Mouse (Mus musculus) stomach, embryonic 15.5 days (tissue): Measurements from ENCODE around the gene Zfp423. TPM values are rescaled to one million over a fixed set of nuclear protein-coding genes. Genes with fewer than 3 reads are reported as not detected.
A peak's percentile ranks its signal among the peaks of the same experiment; 100 is the strongest.

Experiments used
- ATAC-seq: fragments of 200-750 bp; cut with Nextera tagmentation; 2 replicates; pipeline ENCODE4 v1.8.0; 2017; ENCODE audit warnings: low read depth, moderate number of reproducible peaks, moderate TSS enrichment; ENCODE audit not compliant: insufficient read depth, low FRiP score
- H3K27ac ChIP-seq: fragments of 300-500 bp; sonication (generic); 2 replicates; pipeline ENCODE4 v1.5.1; 2015; ENCODE audit warnings: mild to moderate bottlenecking, inconsistent platforms
- H3K27me3 ChIP-seq: fragments of 300-500 bp; sonication (generic); replicated peaks from 2 replicates; pipeline ENCODE4 v1.6.1; 2015; ENCODE audit warnings: inconsistent platforms
- H3K36me3 ChIP-seq: fragments of 300-500 bp; sonication (generic); 2 replicates; pipeline ENCODE4 v1.6.1; 2015; ENCODE audit warnings: inconsistent platforms
- H3K4me1 ChIP-seq: fragments of 300-500 bp; sonication (generic); 2 replicates; pipeline ENCODE4 v1.6.1; 2015; ENCODE audit warnings: inconsistent platforms
- H3K4me2 ChIP-seq: fragments of 300-500 bp; sonication (generic); 2 replicates; pipeline ENCODE4 v1.6.1; 2015; ENCODE audit warnings: mild to moderate bottlenecking, inconsistent platforms
- H3K4me3 ChIP-seq: fragments of 300-500 bp; sonication (generic); replicated peaks from 2 replicates; pipeline ENCODE4 v1.5.1; 2015; ENCODE audit warnings: inconsistent platforms
- H3K9ac ChIP-seq: fragments of 300-500 bp; sonication (generic); 2 replicates; pipeline ENCODE4 v1.6.1; 2015; ENCODE audit warnings: inconsistent platforms
- H3K9me3 ChIP-seq: fragments of 300-500 bp; sonication (generic); 2 replicates; pipeline ENCODE4 v1.6.1; 2016; ENCODE audit warnings: inconsistent platforms
- WGBS: fragments of 180-500 bp; shearing (Covaris S2); methylation state at CpG from one replicate; pipeline ENCODE4 v1.1.7; 2015; 5-methylcytosine and 5-hydroxymethylcytosine counted together
- polyA plus RNA-seq: library from polyadenylated mRNA; unstranded; fragments of >200 nt; fragmentation: Nextera tagmentation; extraction: Ambion mirVana; gene quantifications from 2 replicates; pipeline ENCODE4 v1.2.1, GENCODE M21; 2015

The Zfp423 gene
- polyA plus RNA-seq, 1 experiment from 2014 or later, result 9.3 TPM

- peaks cover 48% of the 10 kb centered on the region for H3K4me1 ChIP-seq
- H3K27me3 ChIP-seq, result no peaks in the 10 kb centered on the region
- WGBS, result 60% methylated on average over 23 of the region's 23 CpGs
- no peaks in the 10 kb centered on the region for H3K36me3 ChIP-seq
- ATAC-seq, result no peak
- H3K9ac ChIP-seq, result no peak overlapping the region
- no peak overlapping the region for H3K4me2 ChIP-seq
- H3K4me3 ChIP-seq, result no peak overlapping the region
- no peak overlapping the region for H3K27ac ChIP-seq
- no peaks in the 10 kb centered on the region for H3K9me3 ChIP-seq
These were observed 126.7 kb downstream of the Zfp423 start for GRCm38 (mm10) chr8:87832381-87833325.

- H3K4me3 ChIP-seq, result no peak overlapping the region
- no peaks in the 10 kb centered on the region for H3K9me3 ChIP-seq
- 21% methylated on average over 5 of the region's 5 CpGs for WGBS
- H3K27ac ChIP-seq, result 0 out of 2 replicates have a peak overlapping the region, but pooled peaks have one; percentile 1
- ATAC-seq, result no peak
- H3K4me2 ChIP-seq, result no peak overlapping the region
- no peak overlapping the region for H3K9ac ChIP-seq
- no peaks in the 10 kb centered on the region for H3K36me3 ChIP-seq
- peaks cover 40% of the 10 kb centered on the region for H3K4me1 ChIP-seq
- no peaks in the 10 kb centered on the region for H3K27me3 ChIP-seq
These were observed 127.8 kb downstream of the Zfp423 start for GRCm38 (mm10) chr8:87831567-87831966.

GRCm38 (mm10) chr8:87831116-87831515 lies 128.3 kb downstream of the Zfp423 start:
- no peaks in the 10 kb centered on the region for H3K27me3 ChIP-seq
- H3K36me3 ChIP-seq, result no peaks in the 10 kb centered on the region
- H3K4me2 ChIP-seq, result no peak overlapping the region
- peaks cover 39% of the 10 kb centered on the region for H3K4me1 ChIP-seq
- WGBS, result 33% methylated on average over 9 of the region's 9 CpGs
- ATAC-seq, result no peak
- H3K27ac ChIP-seq, result no peak overlapping the region
- H3K9ac ChIP-seq, result no peak overlapping the region
- no peak overlapping the region for H3K4me3 ChIP-seq
- no peaks in the 10 kb centered on the region for H3K9me3 ChIP-seq

GRCm38 (mm10) chr8:87830200-87830599 lies 129.2 kb downstream of the Zfp423 start:
- 31% methylated on average over 6 of the region's 6 CpGs for WGBS
- H3K9ac ChIP-seq, result no peak overlapping the region
- no peaks in the 10 kb centered on the region for H3K27me3 ChIP-seq
- ATAC-seq, result no peak
- H3K4me1 ChIP-seq, result peaks cover 31% of the 10 kb centered on the region
- no peak overlapping the region for H3K4me2 ChIP-seq
- H3K36me3 ChIP-seq, result no peaks in the 10 kb centered on the region
- no peak overlapping the region for H3K4me3 ChIP-seq
- no peak overlapping the region for H3K27ac ChIP-seq
- no peaks in the 10 kb centered on the region for H3K9me3 ChIP-seq

GRCm38 (mm10) chr8:87826013-87826660 lies 133.3 kb downstream of the Zfp423 start:
- H3K36me3 ChIP-seq, result no peaks in the 10 kb centered on the region
- H3K4me1 ChIP-seq, result peaks cover 13% of the 10 kb centered on the region
- no peak overlapping the region for H3K27ac ChIP-seq
- no peak overlapping the region for H3K9ac ChIP-seq
- no peaks in the 10 kb centered on the region for H3K27me3 ChIP-seq
- H3K4me2 ChIP-seq, result no peak overlapping the region
- H3K9me3 ChIP-seq, result no peaks in the 10 kb centered on the region
- H3K4me3 ChIP-seq, result no peak overlapping the region
- no peak for ATAC-seq
- 59% methylated on average over 9 of the region's 9 CpGs for WGBS

- Histone ChIP-seq H3K27me3 (no peaks in the 10 kb centered on the region), H3K4me1 (peaks cover 10% of the 10 kb centered on the region), H3K27ac (no peak overlapping the region), H3K9me3 (no peaks in the 10 kb centered on the region), H3K9ac (no peak overlapping the region), H3K4me3 (no peak overlapping the region), H3K4me2 (peak overlapping the region; percentile 25; the same call in 1 of the 2 replicates), H3K36me3 (no peaks in the 10 kb centered on the region)
- ATAC-seq, result no peak
- WGBS, result 12% methylated on average over 7 of the region's 7 CpGs
These were observed 136.2 kb downstream of the Zfp423 start for GRCm38 (mm10) chr8:87823172-87823571.

GRCm38 (mm10) chr8:87822690-87823089 lies 136.7 kb downstream of the Zfp423 start:
- Histone ChIP-seq H3K9me3 (no peaks in the 10 kb centered on the region), H3K4me2 (peak overlapping the region; percentile 25; the same call in 1 of the 2 replicates), H3K27ac (no peak overlapping the region), H3K27me3 (no peaks in the 10 kb centered on the region), H3K4me1 (peaks cover 10% of the 10 kb centered on the region), H3K9ac (no peak overlapping the region), H3K4me3 (no peak overlapping the region), H3K36me3 (no peaks in the 10 kb centered on the region)
- ATAC-seq, result no peak
- WGBS, result 35% methylated on average over 12 of the region's 12 CpGs

- 62% methylated on average over 11 of the region's 11 CpGs for WGBS
- Histone ChIP-seq H3K9ac (no peak overlapping the region), H3K27me3 (no peaks in the 10 kb centered on the region), H3K9me3 (no peaks in the 10 kb centered on the region), H3K36me3 (no peaks in the 10 kb centered on the region), H3K4me3 (no peak overlapping the region), H3K4me2 (no peak overlapping the region), H3K27ac (no peak overlapping the region), H3K4me1 (peaks cover 10% of the 10 kb centered on the region)
- ATAC-seq, result no peak
These were observed 137.2 kb downstream of the Zfp423 start for GRCm38 (mm10) chr8:87822175-87822574.

GRCm38 (mm10) chr8:87821655-87822054 lies 137.7 kb downstream of the Zfp423 start:
- no peak for ATAC-seq
- no peaks in the 10 kb centered on the region for H3K9me3 ChIP-seq
- H3K36me3 ChIP-seq, result no peaks in the 10 kb centered on the region
- H3K4me3 ChIP-seq, result no peak overlapping the region
- no peaks in the 10 kb centered on the region for H3K27me3 ChIP-seq
- H3K4me2 ChIP-seq, result no peak overlapping the region
- no peak overlapping the region for H3K27ac ChIP-seq
- H3K4me1 ChIP-seq, result peaks cover 10% of the 10 kb centered on the region
- 76% methylated on average over 2 of the region's 2 CpGs for WGBS
- no peak overlapping the region for H3K9ac ChIP-seq

- WGBS, result 88% methylated on average over 3 of the region's 3 CpGs
- no peak overlapping the region for H3K9ac ChIP-seq
- no peaks in the 10 kb centered on the region for H3K9me3 ChIP-seq
- H3K4me1 ChIP-seq, result peaks cover 7% of the 10 kb centered on the region
- no peaks in the 10 kb centered on the region for H3K36me3 ChIP-seq
- H3K4me2 ChIP-seq, result no peak overlapping the region
- H3K4me3 ChIP-seq, result no peak overlapping the region
- no peak overlapping the region for H3K27ac ChIP-seq
- no peak for ATAC-seq
- no peaks in the 10 kb centered on the region for H3K27me3 ChIP-seq
These were observed 140.1 kb downstream of the Zfp423 start for GRCm38 (mm10) chr8:87819263-87819662.

- H3K4me2 ChIP-seq, result no peak overlapping the region
- 89% methylated on average over 7 of the region's 7 CpGs for WGBS
- no peak for ATAC-seq
- H3K27ac ChIP-seq, result no peak overlapping the region
- H3K36me3 ChIP-seq, result no peaks in the 10 kb centered on the region
- H3K4me3 ChIP-seq, result no peak overlapping the region
- H3K9me3 ChIP-seq, result no peaks in the 10 kb centered on the region
- no peaks in the 10 kb centered on the region for H3K27me3 ChIP-seq
- no peak overlapping the region for H3K9ac ChIP-seq
- H3K4me1 ChIP-seq, result peaks cover 7% of the 10 kb centered on the region
These were observed 140.9 kb downstream of the Zfp423 start for GRCm38 (mm10) chr8:87818506-87818905.

GRCm38 (mm10) chr8:87816141-87816540 lies 143.3 kb downstream of the Zfp423 start:
- no peak overlapping the region for H3K4me2 ChIP-seq
- H3K27me3 ChIP-seq, result no peaks in the 10 kb centered on the region
- no peak overlapping the region for H3K9ac ChIP-seq
- H3K9me3 ChIP-seq, result no peaks in the 10 kb centered on the region
- no peaks in the 10 kb centered on the region for H3K36me3 ChIP-seq
- no peak overlapping the region for H3K4me3 ChIP-seq
- H3K27ac ChIP-seq, result no peak overlapping the region
- 0 out of 2 replicates have a peak, but pooled peaks cover 3% of the 10 kb centered on the region for H3K4me1 ChIP-seq
- 68% methylated on average over 5 of the region's 5 CpGs for WGBS
- ATAC-seq, result no peak
